Mouse (Mus musculus) kidney, adult 11 months (tissue): ENCODE data around the gene Spem2.
A peak's percentile ranks its signal among the peaks of the same experiment; 100 is the strongest.

Experiments used
- DNase-seq: peaks from one replicate; pipeline ENCODE4 v3.0.0; 2022

Spem2 gene

GRCm38 (mm10) chr11:69835326-69835965, 17.2 kb upstream of the Spem2 start:
- no peak for DNase-seq

GRCm38 (mm10) chr11:69834001-69834549, 15.8 kb upstream of the Spem2 start:
- no peak for DNase-seq

GRCm38 (mm10) chr11:69833554-69833953, 15.3 kb upstream of the Spem2 start:
- no peak for DNase-seq

- DNase-seq, result no peak
These were observed 10.6 kb upstream of the Spem2 start for GRCm38 (mm10) chr11:69828832-69829231.

GRCm38 (mm10) chr11:69823456-69823855, 5.2 kb upstream of the Spem2 start:
- no peak for DNase-seq

GRCm38 (mm10) chr11:69822080-69822479, 3.8 kb upstream of the Spem2 start, which contains the start of gene Spem1:
TSS of gene Spem1 (minus strand) at chr11:69822180.
- no peak for DNase-seq

GRCm38 (mm10) chr11:69818871-69819270, 606 bp upstream of the Spem2 start:
- DNase-seq, result no peak

GRCm38 (mm10) chr11:69816520-69816919, 1.7 kb downstream of the Spem2 start:
- DNase-seq, result no peak

- no peak for DNase-seq
These were observed 3.1 kb downstream of the Spem2 start, which contains the start of gene Gm39566 for GRCm38 (mm10) chr11:69815155-69815554. TSS of gene Gm39566 (minus strand) at chr11:69815298.

GRCm38 (mm10) chr11:69810280-69810679, 8.0 kb downstream of the Spem2 start:
- DNase-seq, result no peak

- DNase-seq, result no peak
These were observed 10.6 kb downstream of the Spem2 start for GRCm38 (mm10) chr11:69807641-69808040.

- DNase-seq, result no peak
These were observed 11.9 kb downstream of the Spem2 start for GRCm38 (mm10) chr11:69806378-69806777.

GRCm38 (mm10) chr11:69804972-69805909, 13.0 kb downstream of the Spem2 start, which contains the start of gene Tmem102:
TSS of gene Tmem102 (minus strand) at chr11:69805624.
- peak; percentile 91 for DNase-seq

- DNase-seq, result peak; percentile 54
These were observed 13.7 kb downstream of the Spem2 start for GRCm38 (mm10) chr11:69804652-69804940.

GRCm38 (mm10) chr11:69803786-69804651, 14.2 kb downstream of the Spem2 start:
- DNase-seq, result peak; percentile 79

- DNase-seq, result no peak
These were observed 14.9 kb downstream of the Spem2 start for GRCm38 (mm10) chr11:69803328-69803727.

GRCm38 (mm10) chr11:69802648-69803105, 15.6 kb downstream of the Spem2 start:
- DNase-seq, result peak; percentile 72

GRCm38 (mm10) chr11:69801379-69801977, 16.8 kb downstream of the Spem2 start, which contains the start of gene Fgf11:
TSS of gene Fgf11 (minus strand) at chr11:69801857.
- no peak for DNase-seq

GRCm38 (mm10) chr11:69800392-69801197, 17.7 kb downstream of the Spem2 start:
- DNase-seq, result peak; percentile 44

- no peak for DNase-seq
These were observed 18.2 kb downstream of the Spem2 start for GRCm38 (mm10) chr11:69800138-69800391.

GRCm38 (mm10) chr11:69799394-69800137, 18.7 kb downstream of the Spem2 start:
- no peak for DNase-seq
